19 mouse cellular contexts compared by ENCODE assay signal in genomic region chr11:20908471-20908870, GRCm38 (mm10).
"Had no signal": no experiment of that assay in that cellular context is flagged by ENCODE, and none has a peak within 500 bp of the region (broad histone marks: within the 10 kb centered on the region; RNA-seq: fewer than 3 reads in every experiment).

No protein-coding gene starts in this region.

- H3K27ac ChIP-seq: kidney, embryonic 15.5 days; limb, embryonic 12.5 days; liver, embryonic 14.5 days; lung, embryonic 15.5 days; midbrain, embryonic 10.5 days; midbrain, embryonic 13.5 days; neural tube, embryonic 13.5 days had no signal

- H3K36me3 ChIP-seq: kidney, embryonic 15.5 days; limb, embryonic 12.5 days; limb, embryonic 15.5 days; lung, embryonic 15.5 days; midbrain, embryonic 10.5 days; midbrain, embryonic 13.5 days; neural tube, embryonic 13.5 days had no signal

- H3K27me3 ChIP-seq: kidney, embryonic 15.5 days; limb, embryonic 12.5 days; limb, embryonic 15.5 days; lung, embryonic 15.5 days; megakaryocyte, embryonic 14.5 days; midbrain, embryonic 13.5 days; neural tube, embryonic 13.5 days had no signal

- H3K4me1 ChIP-seq: limb, embryonic 12.5 days; midbrain, embryonic 13.5 days; neural tube, embryonic 13.5 days had no signal

- DNase-seq: kidney, postnatal 10 days; kidney, postnatal 36 days; left cerebral cortex, postnatal 4 days; liver, postnatal 0 days; lung, postnatal 36 days; thymus, adult 18-20 months; thymus, postnatal 36 days had no signal

- H3K4me2 ChIP-seq: kidney, embryonic 15.5 days; limb, embryonic 12.5 days; limb, embryonic 15.5 days; liver, embryonic 11.5 days; lung, embryonic 15.5 days; midbrain, embryonic 13.5 days; neural tube, embryonic 13.5 days had no signal

- H3K4me3 ChIP-seq: kidney, embryonic 15.5 days; limb, embryonic 12.5 days; limb, embryonic 15.5 days; lung, embryonic 15.5 days; megakaryocyte, embryonic 14.5 days; midbrain, embryonic 10.5 days; midbrain, embryonic 13.5 days; myocyte; neural tube, embryonic 13.5 days had no signal

- H3K9ac ChIP-seq: kidney, embryonic 15.5 days; limb, embryonic 12.5 days; limb, embryonic 15.5 days; liver, embryonic 14.5 days; liver, postnatal 0 days; lung, embryonic 15.5 days; midbrain, embryonic 13.5 days; neural tube, embryonic 13.5 days had no signal

- H3K9me3 ChIP-seq: kidney, embryonic 15.5 days; limb, embryonic 12.5 days; limb, embryonic 15.5 days; lung, embryonic 15.5 days; midbrain, embryonic 10.5 days; midbrain, embryonic 13.5 days; neural tube, embryonic 13.5 days had no signal

- ATAC-seq: liver, postnatal 0 days; midbrain, embryonic 13.5 days; midbrain, embryonic 16.5 days had no signal
